Mouse (Mus musculus) ES-E14 (cell line): ENCODE results near the gene Ctu2.

Experiments
- CHD2 ChIP-seq: IDR thresholded peaks from 2 replicates; pipeline ENCODE4 v1.6.1; 2014; ENCODE audit warnings: mild to moderate bottlenecking, low read depth, low read length, inconsistent platforms
- HCFC1 ChIP-seq: IDR thresholded peaks from 2 replicates; pipeline ENCODE4 v1.6.1; 2012; ENCODE audit warnings: low read length, inconsistent platforms, borderline replicate concordance; ENCODE audit not compliant: insufficient read depth
- MAFK ChIP-seq: IDR thresholded peaks from 2 replicates; pipeline ENCODE4 v1.6.1; 2014; ENCODE audit warnings: mild to moderate bottlenecking, low read depth, low read length, inconsistent platforms; ENCODE audit not compliant: insufficient read depth
- ZNF384 ChIP-seq: IDR thresholded peaks from 2 replicates; pipeline ENCODE4 v1.6.1; 2012; ENCODE audit warnings: low read depth, low read length, inconsistent platforms

GRCm38 (mm10) chr8:122459990-122460389 is 16.0 kb upstream of the Ctu2 start:
- TF ChIP-seq MAFK (no peak), HCFC1 (no peak), ZNF384 (no peak), CHD2 (no peak)
